Mouse (Mus musculus) testis, adult 2 months (tissue): ENCODE measurements around the gene Pla2g4d.

ENCODE experiments used
- CTCF ChIP-seq: fragments of 200-500 bp; IDR thresholded peaks from 2 replicates; pipeline ENCODE4 v1.5.1; 2012; ENCODE audit warnings: low read depth, mild to moderate bottlenecking, inconsistent platforms, low read length, moderate library complexity; ENCODE audit not compliant: control insufficient read depth, insufficient read depth, insufficient replicate concordance
- POLR2A ChIP-seq: fragments of 200-500 bp; IDR thresholded peaks from 2 replicates; pipeline ENCODE4 v1.6.1; 2012; ENCODE audit warnings: low read depth, mild to moderate bottlenecking, inconsistent platforms, low read length, moderate library complexity; ENCODE audit not compliant: control insufficient read depth

DNA sequence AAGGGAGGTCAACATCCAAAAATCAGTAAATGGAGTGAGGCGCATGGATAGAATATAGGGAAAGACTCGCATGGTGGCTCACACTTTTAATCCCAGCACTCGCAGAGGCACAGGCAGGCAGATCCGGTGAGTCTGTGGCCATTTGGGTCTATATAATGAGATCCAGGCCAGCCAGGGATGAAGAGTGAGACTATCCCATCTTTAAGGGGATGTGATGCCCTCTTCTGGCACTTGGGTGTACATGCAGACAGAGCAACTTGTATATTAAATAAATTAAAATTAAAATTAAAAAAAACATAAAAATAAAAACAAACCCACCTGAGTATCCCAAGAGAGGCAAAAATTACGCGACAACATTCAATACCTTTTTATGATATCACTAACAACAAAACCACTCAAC is 23.5 kb downstream of the Pla2g4d start:
- no peak for TF ChIP-seq CTCF
- no peak for TF ChIP-seq POLR2A
